Mouse (Mus musculus) CD4-positive, CD25-positive, alpha-beta regulatory T cell, adult 2 months (primary cell): ENCODE data around the gene Wnt2b.

Source experiments
- DNase-seq: peaks from one replicate; pipeline ENCODE4 v3.0.0-alpha.2; 2012; ENCODE audit warnings: low read depth, low spot score

Gene Wnt2b

GRCm38 (mm10) chr3:104896141-104896540, 65.6 kb downstream of the Wnt2b start:
- DNase-seq, result no peak
